Mouse (Mus musculus): Measurements from ENCODE around the gene Lsp1. TPM values are rescaled to one million over a fixed set of nuclear protein-coding genes. Genes with fewer than 3 reads are reported as not detected.

Gene Lsp1
- polyA plus RNA-seq, 1 experiment from 2014 or later, result 161 TPM

DNA sequence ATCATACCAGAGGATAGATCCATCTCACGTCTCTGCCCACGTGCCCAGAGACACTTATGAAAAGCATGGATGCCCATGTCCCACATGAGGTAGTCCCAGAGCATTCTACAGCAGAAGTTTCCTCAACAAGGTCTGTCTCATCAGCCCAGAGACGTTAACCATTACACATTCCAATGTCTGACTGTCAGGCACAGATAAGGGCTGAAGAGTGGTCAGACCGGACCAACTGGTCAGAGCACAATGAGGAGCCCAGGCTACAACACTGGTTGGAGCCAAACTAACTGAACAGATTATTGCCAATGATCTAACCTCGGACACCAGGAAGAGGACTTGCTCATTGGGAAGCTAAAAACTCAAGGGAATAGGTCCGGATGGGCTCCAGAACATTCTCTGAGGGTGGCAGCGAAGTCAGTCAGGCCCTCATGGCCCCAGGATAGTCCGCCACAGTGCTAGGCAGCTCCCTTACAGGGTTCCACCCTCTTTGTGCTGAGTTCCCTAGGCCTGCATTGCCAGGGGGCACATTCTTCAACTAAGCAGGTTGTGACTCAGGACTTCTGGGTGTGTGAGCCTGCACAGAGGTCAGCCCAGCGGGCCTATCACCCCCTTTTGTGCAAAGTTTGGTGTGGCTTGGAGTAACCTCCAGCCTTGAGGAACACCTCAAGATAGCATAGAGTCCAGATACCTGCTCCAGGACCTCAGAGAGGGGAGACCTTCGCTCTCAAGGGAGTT is 26.3 kb upstream of the Lsp1 start, which contains the start of gene Syt8:
Syt8 (plus strand) TSS at position 714 of the 729 bp plus-strand sequence.
- Histone ChIP-seq H3K9ac (ENCODE audit: low read depth, low read length) (no peak within 1 kb of the TSS), H3K4me2 (ENCODE audit: low read length) (no peak within 1 kb of the TSS)

GRCm38 (mm10) chr7:142435524-142435923 is 25.1 kb upstream of the Lsp1 start:
- Histone ChIP-seq H3K36me3 (ENCODE audit: insufficient read depth, low read length) (no peaks in the 10 kb centered on the region), H3K4me2 (ENCODE audit: low read length) (no peak overlapping the region), H3K9me3 (replicated peaks; ENCODE audit: low read length) (no peaks in the 10 kb centered on the region), H3K4me1 (replicated peaks; ENCODE audit: insufficient read depth, low read length) (no peaks in the 10 kb centered on the region), H3K27ac (no peak overlapping the region), H3K9ac (ENCODE audit: low read depth, low read length) (no peak overlapping the region), H3K4me3 (replicated peaks; ENCODE audit: low read depth, low read length) (no peak overlapping the region), H3K27me3 (ENCODE audit: insufficient read depth, low read length) (no peaks in the 10 kb centered on the region)
- WGBS, result 17% methylated on average over 4 of the region's 4 CpGs
- peak; percentile 91 for TF ChIP-seq CTCF (IDR thresholded peaks at IDR 0.05; ENCODE audit: low read depth)
- DNase-seq (ENCODE audit: low spot score), result peak; percentile 91
- no peak for ATAC-seq (replicated peaks; ENCODE audit: low FRiP score, low read depth)

More for the DNA sequence above, 26.3 kb upstream of the Lsp1 start, which contains the start of gene Syt8:
- no peak within 1 kb of the TSS for H3K4me3 ChIP-seq (replicated peaks; ENCODE audit: low read depth, low read length)
- 82% methylated on average over 10 of the region's 10 CpGs for WGBS
- no peak within 1 kb of the TSS; the same call in 1 of the 2 replicates for H3K27ac ChIP-seq
- 0 out of 2 replicates have a peak, but pooled peaks cover 5% of the 10 kb centered on the region for H3K4me1 ChIP-seq (replicated peaks; ENCODE audit: insufficient read depth, low read length)
- no peak for DNase-seq (ENCODE audit: low spot score)
- no peaks in the 10 kb centered on the region for H3K36me3 ChIP-seq (ENCODE audit: insufficient read depth, low read length)
- ATAC-seq (replicated peaks; ENCODE audit: low FRiP score, low read depth), result no peak
- H3K9me3 ChIP-seq (replicated peaks; ENCODE audit: low read length), result no peaks in the 10 kb centered on the region
- H3K27me3 ChIP-seq (ENCODE audit: insufficient read depth, low read length), result no peaks in the 10 kb centered on the region
- no peak for TF ChIP-seq CTCF (IDR thresholded peaks at IDR 0.05; ENCODE audit: low read depth)

DNA sequence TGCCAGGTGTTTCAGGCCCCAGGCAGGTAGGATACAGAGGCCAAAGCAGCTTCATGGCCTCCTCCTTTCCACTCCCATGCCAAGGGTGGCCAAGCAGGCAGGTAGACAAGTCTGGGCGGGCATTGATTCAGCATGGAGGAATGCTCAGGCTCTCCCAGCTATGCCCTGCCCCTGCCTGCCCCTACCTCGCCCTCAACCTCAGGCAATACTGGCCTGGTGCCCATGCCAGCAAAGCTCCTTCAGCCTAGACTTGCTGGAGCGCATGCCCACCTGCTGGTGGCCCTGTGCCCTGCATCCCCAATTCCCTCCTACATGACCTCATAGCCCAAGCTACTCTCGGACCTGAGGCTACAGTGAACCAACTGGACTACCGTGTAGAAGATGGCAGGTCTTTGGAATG is 23.3 kb upstream of the Lsp1 start:
- no peak overlapping the region for H3K9ac ChIP-seq (ENCODE audit: low read depth, low read length)
- peak; percentile 39 for DNase-seq (ENCODE audit: low spot score)

DNA sequence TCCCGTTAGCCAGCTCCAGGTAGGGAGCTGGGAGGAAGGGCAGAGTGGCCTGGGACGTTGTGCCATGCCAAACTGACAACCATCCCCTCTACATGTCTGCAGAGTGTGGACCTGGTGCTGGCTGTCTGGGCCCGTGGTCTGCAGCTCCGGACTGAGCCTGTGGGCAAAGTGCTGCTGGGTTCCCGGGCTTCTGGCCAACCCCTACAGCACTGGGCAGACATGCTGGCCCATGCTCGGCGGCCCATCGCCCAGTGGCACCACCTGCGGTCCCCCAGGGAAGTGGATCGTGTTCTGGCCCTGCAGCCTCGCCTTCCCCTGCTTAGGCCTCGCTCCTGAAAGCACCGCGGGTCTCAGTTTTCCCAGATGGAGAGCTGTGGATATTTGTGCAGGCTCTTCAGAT is 20.6 kb upstream of the Lsp1 start:
- TF ChIP-seq CTCF (IDR thresholded peaks at IDR 0.05; ENCODE audit: low read depth), result no peak
- H3K4me1 ChIP-seq (replicated peaks; ENCODE audit: insufficient read depth, low read length), result 0 out of 2 replicates have a peak, but pooled peaks cover 6% of the 10 kb centered on the region
- H3K27me3 ChIP-seq (ENCODE audit: insufficient read depth, low read length), result no peaks in the 10 kb centered on the region
- no peaks in the 10 kb centered on the region for H3K36me3 ChIP-seq (ENCODE audit: insufficient read depth, low read length)
- no peaks in the 10 kb centered on the region for H3K9me3 ChIP-seq (replicated peaks; ENCODE audit: low read length)
- H3K27ac ChIP-seq, result no peak overlapping the region
- 87% methylated on average over 14 of the region's 14 CpGs for WGBS
- H3K9ac ChIP-seq (ENCODE audit: low read depth, low read length), result no peak overlapping the region
- H3K4me3 ChIP-seq (replicated peaks; ENCODE audit: low read depth, low read length), result no peak overlapping the region
- no peak for ATAC-seq (replicated peaks; ENCODE audit: low FRiP score, low read depth)
- no peak for DNase-seq (ENCODE audit: low spot score)
- no peak overlapping the region for H3K4me2 ChIP-seq (ENCODE audit: low read length)

More for the DNA sequence above, 23.3 kb upstream of the Lsp1 start:
- H3K4me2 ChIP-seq (ENCODE audit: low read length), result no peak overlapping the region
- H3K27ac ChIP-seq, result no peak overlapping the region
- TF ChIP-seq CTCF (IDR thresholded peaks at IDR 0.05; ENCODE audit: low read depth), result peak; percentile 64
- ATAC-seq (replicated peaks; ENCODE audit: low FRiP score, low read depth), result peak; percentile 50
- no peaks in the 10 kb centered on the region for H3K36me3 ChIP-seq (ENCODE audit: insufficient read depth, low read length)
- no peaks in the 10 kb centered on the region for H3K9me3 ChIP-seq (replicated peaks; ENCODE audit: low read length)
- WGBS, result 75% methylated on average over 5 of the region's 5 CpGs
- H3K27me3 ChIP-seq (ENCODE audit: insufficient read depth, low read length), result no peaks in the 10 kb centered on the region
- 0 out of 2 replicates have a peak, but pooled peaks cover 6% of the 10 kb centered on the region for H3K4me1 ChIP-seq (replicated peaks; ENCODE audit: insufficient read depth, low read length)
- no peak overlapping the region for H3K4me3 ChIP-seq (replicated peaks; ENCODE audit: low read depth, low read length)

GRCm38 (mm10) chr7:142440657-142441114 is 19.9 kb upstream of the Lsp1 start:
- no peak overlapping the region for H3K9ac ChIP-seq (ENCODE audit: low read depth, low read length)

DNA sequence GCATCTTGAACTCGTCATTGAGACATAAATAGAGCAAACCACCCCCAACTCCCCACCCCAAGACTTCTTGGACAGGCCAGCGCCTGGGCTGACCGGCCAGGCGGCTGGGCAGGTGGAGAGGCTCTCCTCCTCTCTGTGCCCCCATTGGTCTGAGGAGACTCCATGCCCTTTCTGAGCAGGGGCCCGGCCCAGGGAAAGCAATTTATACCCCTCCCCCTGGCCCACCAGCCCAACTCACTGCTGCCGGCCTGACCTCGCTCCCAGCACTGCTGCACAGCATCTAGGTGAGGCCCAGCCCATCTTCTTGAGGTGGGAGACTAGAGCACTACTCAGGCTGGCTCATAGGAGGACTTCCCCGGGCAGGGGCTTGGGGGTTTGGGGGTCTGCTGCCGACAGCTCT is 19.0 kb upstream of the Lsp1 start, which contains the start of gene Tnni2:
Tnni2 (plus strand) TSS at position 224 of the 400 bp plus-strand sequence.
- H3K9ac ChIP-seq (ENCODE audit: low read depth, low read length), result peak within 1 kb of the TSS; percentile 5; the same call in 1 of the 2 replicates

More at GRCm38 (mm10) chr7:142440657-142441114, 19.9 kb upstream of the Lsp1 start:
- Histone ChIP-seq H3K9me3 (replicated peaks; ENCODE audit: low read length) (no peaks in the 10 kb centered on the region), H3K4me3 (replicated peaks; ENCODE audit: low read depth, low read length) (no peak overlapping the region), H3K4me2 (ENCODE audit: low read length) (no peak overlapping the region), H3K27me3 (ENCODE audit: insufficient read depth, low read length) (no peaks in the 10 kb centered on the region), H3K27ac (no peak overlapping the region), H3K4me1 (replicated peaks; ENCODE audit: insufficient read depth, low read length) (0 out of 2 replicates have a peak, but pooled peaks cover 6% of the 10 kb centered on the region), H3K36me3 (ENCODE audit: insufficient read depth, low read length) (no peaks in the 10 kb centered on the region)
- 0 out of 2 replicates have a peak, but pooled peaks have one; percentile 50 for ATAC-seq (replicated peaks; ENCODE audit: low FRiP score, low read depth)
- WGBS, result 47% methylated on average over 5 of the region's 5 CpGs
- TF ChIP-seq CTCF (IDR thresholded peaks at IDR 0.05; ENCODE audit: low read depth), result peak; percentile 84
- peak; percentile 94 for DNase-seq (ENCODE audit: low spot score)

More for the DNA sequence above, 19.0 kb upstream of the Lsp1 start, which contains the start of gene Tnni2:
- Histone ChIP-seq H3K4me1 (replicated peaks; ENCODE audit: insufficient read depth, low read length) (0 out of 2 replicates have a peak, but pooled peaks cover 6% of the 10 kb centered on the region), H3K27me3 (ENCODE audit: insufficient read depth, low read length) (no peaks in the 10 kb centered on the region), H3K9me3 (replicated peaks; ENCODE audit: low read length) (no peaks in the 10 kb centered on the region), H3K27ac (no peak within 1 kb of the TSS), H3K4me2 (ENCODE audit: low read length) (no peak within 1 kb of the TSS), H3K36me3 (ENCODE audit: insufficient read depth, low read length) (no peaks in the 10 kb centered on the region), H3K4me3 (replicated peaks; ENCODE audit: low read depth, low read length) (no peak within 1 kb of the TSS)
- DNase-seq (ENCODE audit: low spot score), result no peak
- ATAC-seq (replicated peaks; ENCODE audit: low FRiP score, low read depth), result no peak
- 78% methylated on average over 9 of the region's 9 CpGs for WGBS
- TF ChIP-seq CTCF (IDR thresholded peaks at IDR 0.05; ENCODE audit: low read depth), result no peak
